Mouse (Mus musculus) E14TG2a.4 (cell line): ENCODE results near the gene Tymp.

ENCODE experiments used
- CTCF ChIP-seq: conservative IDR thresholded peaks from 2 replicates; pipeline ENCODE4 v1.5.1; 2014; ENCODE audit warnings: low read length
- NANOG ChIP-seq: IDR thresholded peaks from 2 replicates; pipeline ENCODE4 v1.6.1; 2014; ENCODE audit warnings: borderline replicate concordance, low read length, mixed read lengths

- TF ChIP-seq CTCF (no peak), NANOG (no peak)
Observed at GRCm38 (mm10) chr15:89352795-89353194, 24.0 kb downstream of the Tymp start.
